Mouse (Mus musculus) intestine, embryonic 16.5 days (tissue): ENCODE data around the gene Fbxo48. TPM values are rescaled to one million over a fixed set of nuclear protein-coding genes. Genes with fewer than 3 reads are reported as not detected.
A peak's percentile ranks its signal among the peaks of the same experiment; 100 is the strongest.

Source experiments
- ATAC-seq: fragments of 200-750 bp; cut with Nextera tagmentation; 2 replicates; pipeline ENCODE4 v1.8.0; 2017; ENCODE audit warnings: moderate TSS enrichment, moderate library complexity
- H3K27ac ChIP-seq: fragments of 300-500 bp; sonication (generic); 2 replicates; pipeline ENCODE4 v1.5.1; 2014; ENCODE audit warnings: mild to moderate bottlenecking, low read length
- H3K27me3 ChIP-seq: fragments of 300-500 bp; sonication (generic); replicated peaks from 2 replicates; pipeline ENCODE4 v1.6.1; 2014; ENCODE audit warnings: low read length, control low read depth, mixed read lengths; ENCODE audit not compliant: control insufficient read depth, insufficient read depth
- H3K36me3 ChIP-seq: fragments of 300-500 bp; sonication (generic); 2 replicates; pipeline ENCODE4 v1.6.1; 2014; ENCODE audit warnings: low read length, control low read depth; ENCODE audit not compliant: control insufficient read depth, insufficient read depth
- H3K4me1 ChIP-seq: fragments of 300-500 bp; sonication (generic); 2 replicates; pipeline ENCODE4 v1.6.1; 2014; ENCODE audit warnings: low read length, control low read depth, mixed read lengths; ENCODE audit not compliant: control insufficient read depth, insufficient read depth
- H3K4me2 ChIP-seq: fragments of 300-500 bp; sonication (generic); 2 replicates; pipeline ENCODE4 v1.6.1; 2014; ENCODE audit warnings: low read depth, low read length, control low read depth
- H3K4me3 ChIP-seq: fragments of 300-500 bp; sonication (generic); 2 replicates; pipeline ENCODE4 v1.5.1; 2014; ENCODE audit warnings: mild to moderate bottlenecking, low read length
- H3K9ac ChIP-seq: fragments of 300-500 bp; sonication (generic); 2 replicates; pipeline ENCODE4 v1.6.1; 2014; ENCODE audit warnings: low read depth, low read length
- H3K9me3 ChIP-seq: fragments of 300-500 bp; sonication (generic); 2 replicates; pipeline ENCODE4 v1.6.1; 2016; ENCODE audit warnings: low read length, control low read depth; ENCODE audit not compliant: control insufficient read depth
- WGBS: fragments of 180-500 bp; shearing (Covaris S2); extraction: QIAGEN DNeasy Blood & Tissue Kit; methylation state at CpG from one replicate; pipeline ENCODE4 v1.1.7; 2014; 5-methylcytosine and 5-hydroxymethylcytosine counted together
- polyA plus RNA-seq: library from polyadenylated mRNA; unstranded; fragments of >200 nt; fragmentation: Nextera tagmentation; extraction: Ambion mirVana; gene quantifications from 2 replicates; pipeline ENCODE4 v1.2.1, GENCODE M21; 2015

Gene Fbxo48
- polyA plus RNA-seq: 0.79 and 1.2 TPM in 2 replicates

- 0 out of 2 replicates have a peak within 1 kb of the TSS, but pooled peaks have one; percentile 16 for H3K27ac ChIP-seq
- H3K36me3 ChIP-seq: no peaks in the 10 kb centered on the region
- H3K4me1 ChIP-seq: peaks cover 15% of the 10 kb centered on the region
- no peaks in the 10 kb centered on the region for H3K27me3 ChIP-seq
- peak; percentile 100 for ATAC-seq
- under 1% methylated on average over 38 of the region's 38 CpGs for WGBS
- peak within 1 kb of the TSS; percentile 74 for H3K9ac ChIP-seq
- H3K9me3 ChIP-seq: no peaks in the 10 kb centered on the region
- peak within 1 kb of the TSS; percentile 71 for H3K4me3 ChIP-seq
- peak within 1 kb of the TSS; percentile 72 for H3K4me2 ChIP-seq
Observed at GRCm38 (mm10) chr11:16950976-16951760, at the start of gene Fbxo48. Gene Fbxo48, plus strand, starts transcription at chr11:16951375.

GRCm38 (mm10) chr11:16904302-16905011 is 46.7 kb upstream of the Fbxo48 start:
- Histone ChIP-seq H3K9me3 (no peaks in the 10 kb centered on the region), H3K4me2 (no peak overlapping the region), H3K27me3 (no peaks in the 10 kb centered on the region), H3K36me3 (peaks cover 9% of the 10 kb centered on the region; the same call in 1 of the 2 replicates), H3K4me3 (no peak overlapping the region), H3K27ac (no peak overlapping the region), H3K4me1 (peaks cover 17% of the 10 kb centered on the region), H3K9ac (no peak overlapping the region)
- ATAC-seq: no peak
- WGBS: 77% methylated on average over 8 of the region's 8 CpGs

GRCm38 (mm10) chr11:16905012-16905332 is 46.2 kb upstream of the Fbxo48 start:
- peaks cover 17% of the 10 kb centered on the region for H3K4me1 ChIP-seq
- no peak overlapping the region for H3K9ac ChIP-seq
- H3K9me3 ChIP-seq: no peaks in the 10 kb centered on the region
- WGBS: 69% methylated on average over 3 of the region's 3 CpGs
- H3K27ac ChIP-seq: no peak overlapping the region
- H3K4me2 ChIP-seq: no peak overlapping the region
- no peak for ATAC-seq
- peaks cover 9% of the 10 kb centered on the region for H3K36me3 ChIP-seq
- no peaks in the 10 kb centered on the region for H3K27me3 ChIP-seq
- H3K4me3 ChIP-seq: no peak overlapping the region

- H3K36me3 ChIP-seq: peaks cover 14% of the 10 kb centered on the region
- H3K4me3 ChIP-seq: no peak overlapping the region
- H3K4me1 ChIP-seq: peaks cover 13% of the 10 kb centered on the region
- no peak overlapping the region for H3K4me2 ChIP-seq
- no peak overlapping the region for H3K9ac ChIP-seq
- 0 out of 2 replicates have a peak overlapping the region, but pooled peaks have one; percentile 62 for H3K27ac ChIP-seq
- 91% methylated on average over 2 of the region's 2 CpGs for WGBS
- peak; percentile 67 for ATAC-seq
- no peaks in the 10 kb centered on the region for H3K27me3 ChIP-seq
- H3K9me3 ChIP-seq: no peaks in the 10 kb centered on the region
Observed at GRCm38 (mm10) chr11:16906530-16906929, 44.6 kb upstream of the Fbxo48 start.

GRCm38 (mm10) chr11:16907517-16908129 is 43.6 kb upstream of the Fbxo48 start:
- Histone ChIP-seq H3K4me2 (no peak overlapping the region), H3K4me1 (peaks cover 3% of the 10 kb centered on the region; the same call in 1 of the 2 replicates), H3K4me3 (no peak overlapping the region), H3K9me3 (no peaks in the 10 kb centered on the region), H3K27ac (peak overlapping the region; percentile 62), H3K27me3 (no peaks in the 10 kb centered on the region), H3K36me3 (peaks cover 21% of the 10 kb centered on the region), H3K9ac (no peak overlapping the region)
- WGBS: 70% methylated on average over 1 of the region's 1 CpGs
- ATAC-seq: peak; percentile 74

GRCm38 (mm10) chr11:16914756-16915155 is 36.4 kb upstream of the Fbxo48 start:
- Histone ChIP-seq H3K27ac (peak overlapping the region; percentile 30; the same call in 1 of the 2 replicates), H3K4me2 (no peak overlapping the region), H3K27me3 (no peaks in the 10 kb centered on the region), H3K36me3 (peaks cover 12% of the 10 kb centered on the region), H3K9me3 (no peaks in the 10 kb centered on the region), H3K4me3 (no peak overlapping the region), H3K4me1 (no peaks in the 10 kb centered on the region; the same call in 1 of the 2 replicates), H3K9ac (no peak overlapping the region)
- ATAC-seq: peak; percentile 78
- WGBS: 59% methylated on average over 3 of the region's 3 CpGs

- H3K4me2 ChIP-seq: no peak overlapping the region
- no peak overlapping the region; the same call in 1 of the 2 replicates for H3K27ac ChIP-seq
- no peak overlapping the region for H3K4me3 ChIP-seq
- H3K9me3 ChIP-seq: no peaks in the 10 kb centered on the region
- no peak for ATAC-seq
- WGBS: 73% methylated on average over 5 of the region's 5 CpGs
- no peak overlapping the region for H3K9ac ChIP-seq
- H3K4me1 ChIP-seq: no peaks in the 10 kb centered on the region; the same call in 1 of the 2 replicates
- peaks cover 7% of the 10 kb centered on the region for H3K36me3 ChIP-seq
- no peaks in the 10 kb centered on the region for H3K27me3 ChIP-seq
Observed at GRCm38 (mm10) chr11:16915850-16916249, 35.3 kb upstream of the Fbxo48 start.

- Histone ChIP-seq H3K4me2 (no peak overlapping the region), H3K36me3 (no peaks in the 10 kb centered on the region), H3K27me3 (no peaks in the 10 kb centered on the region), H3K4me1 (no peaks in the 10 kb centered on the region; the same call in 1 of the 2 replicates), H3K9ac (no peak overlapping the region), H3K27ac (no peak overlapping the region), H3K4me3 (no peak overlapping the region), H3K9me3 (no peaks in the 10 kb centered on the region)
- 92% methylated on average over 2 of the region's 2 CpGs for WGBS
- no peak for ATAC-seq
Observed at GRCm38 (mm10) chr11:16917512-16917911, 33.7 kb upstream of the Fbxo48 start.

GRCm38 (mm10) chr11:16932159-16932558 is 19.0 kb upstream of the Fbxo48 start:
- H3K27me3 ChIP-seq: no peaks in the 10 kb centered on the region
- H3K4me1 ChIP-seq: no peaks in the 10 kb centered on the region
- no peak overlapping the region for H3K27ac ChIP-seq
- H3K4me3 ChIP-seq: no peak overlapping the region
- no peak overlapping the region for H3K4me2 ChIP-seq
- no peak overlapping the region for H3K9ac ChIP-seq
- 87% methylated on average over 3 of the region's 3 CpGs for WGBS
- ATAC-seq: no peak
- no peaks in the 10 kb centered on the region for H3K9me3 ChIP-seq
- H3K36me3 ChIP-seq: no peaks in the 10 kb centered on the region
